Mouse (Mus musculus): ENCODE results near the gene Mllt3. TPM values are rescaled to one million over a fixed set of nuclear protein-coding genes. Genes with fewer than 3 reads are reported as not detected.

Mllt3 gene
- polyA plus RNA-seq, 1 experiment, result 11.6 TPM

DNA sequence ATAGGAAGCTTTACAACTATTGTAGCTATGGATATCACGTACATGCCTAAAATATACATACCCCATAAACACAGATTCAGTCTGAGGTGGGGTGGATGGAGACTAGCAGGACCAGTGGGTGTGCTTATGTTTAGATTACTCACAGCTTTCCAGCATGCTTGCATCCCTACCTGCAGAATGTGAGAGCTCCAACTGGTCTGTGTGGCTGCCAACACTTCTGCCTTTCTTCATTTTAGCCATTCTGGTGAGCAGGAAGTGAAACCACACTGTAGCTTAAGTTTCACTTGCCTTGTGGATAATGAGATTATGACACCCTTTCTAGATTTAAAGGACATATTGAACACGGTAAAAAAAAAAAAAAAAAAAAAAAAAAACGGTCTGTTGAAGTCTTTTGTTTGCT is 88.8 kb downstream of the Mllt3 start:
- H3K27ac ChIP-seq (ENCODE audit: control insufficient read depth, insufficient read depth, low read length), result no peak overlapping the region
- no peaks in the 10 kb centered on the region for H3K27me3 ChIP-seq (ENCODE audit: control insufficient read depth, insufficient read depth, low read length)
- no peaks in the 10 kb centered on the region for H3K4me1 ChIP-seq (replicated peaks; ENCODE audit: control insufficient read depth, insufficient read depth, low read length)
- H3K4me3 ChIP-seq (ENCODE audit: control insufficient read depth, insufficient read depth, low read length), result no peak overlapping the region
- DNase-seq, result no peak
- no peaks in the 10 kb centered on the region for H3K36me3 ChIP-seq (ENCODE audit: control insufficient read depth, insufficient read depth, low read length)
- 33% methylated on average over 3 of the region's 3 CpGs for WGBS
- TF ChIP-seq POLR2A (IDR thresholded peaks at IDR 0.05; ENCODE audit: control insufficient read depth, extremely low read depth, insufficient read depth, low read length, poor library complexity) (no peak), CTCF (IDR thresholded peaks at IDR 0.05; ENCODE audit: borderline replicate concordance, control insufficient read depth, extremely low read depth, insufficient read depth, low read length, poor library complexity) (no peak)

DNA sequence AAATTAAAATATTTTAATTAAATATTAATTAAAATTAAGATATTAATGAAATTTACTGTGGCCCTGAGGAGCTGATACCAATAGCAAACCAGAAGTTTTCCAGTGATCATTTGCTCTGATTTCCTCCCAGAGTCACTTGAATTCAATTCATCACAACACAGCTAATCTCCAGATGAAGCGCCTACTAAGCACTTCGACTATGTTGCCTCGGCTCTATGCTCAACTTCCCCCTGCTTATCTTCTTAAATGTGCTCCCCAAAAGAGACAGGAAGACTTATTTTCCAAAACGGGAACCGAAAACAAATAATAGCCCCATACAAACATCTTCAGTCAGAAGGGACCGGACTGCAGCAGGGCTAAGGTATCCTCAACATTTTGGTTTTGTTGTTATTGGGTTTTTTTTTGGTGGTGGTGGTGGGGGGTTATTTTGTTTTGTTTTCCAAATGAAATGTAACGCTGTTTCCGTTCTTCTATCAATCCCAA is 90.2 kb downstream of the Mllt3 start:
- no peaks in the 10 kb centered on the region for H3K27me3 ChIP-seq (ENCODE audit: control insufficient read depth, insufficient read depth, low read length)
- H3K4me3 ChIP-seq (ENCODE audit: control insufficient read depth, insufficient read depth, low read length), result no peak overlapping the region
- H3K27ac ChIP-seq (ENCODE audit: control insufficient read depth, insufficient read depth, low read length), result no peak overlapping the region
- H3K36me3 ChIP-seq (ENCODE audit: control insufficient read depth, insufficient read depth, low read length), result no peaks in the 10 kb centered on the region
- TF ChIP-seq POLR2A (IDR thresholded peaks at IDR 0.05; ENCODE audit: control insufficient read depth, extremely low read depth, insufficient read depth, low read length, poor library complexity) (no peak), CTCF (IDR thresholded peaks at IDR 0.05; ENCODE audit: borderline replicate concordance, control insufficient read depth, extremely low read depth, insufficient read depth, low read length, poor library complexity) (no peak)
- DNase-seq, result no peak
- 96% methylated on average over 8 of the region's 8 CpGs for WGBS
- no peaks in the 10 kb centered on the region for H3K4me1 ChIP-seq (replicated peaks; ENCODE audit: control insufficient read depth, insufficient read depth, low read length)

DNA sequence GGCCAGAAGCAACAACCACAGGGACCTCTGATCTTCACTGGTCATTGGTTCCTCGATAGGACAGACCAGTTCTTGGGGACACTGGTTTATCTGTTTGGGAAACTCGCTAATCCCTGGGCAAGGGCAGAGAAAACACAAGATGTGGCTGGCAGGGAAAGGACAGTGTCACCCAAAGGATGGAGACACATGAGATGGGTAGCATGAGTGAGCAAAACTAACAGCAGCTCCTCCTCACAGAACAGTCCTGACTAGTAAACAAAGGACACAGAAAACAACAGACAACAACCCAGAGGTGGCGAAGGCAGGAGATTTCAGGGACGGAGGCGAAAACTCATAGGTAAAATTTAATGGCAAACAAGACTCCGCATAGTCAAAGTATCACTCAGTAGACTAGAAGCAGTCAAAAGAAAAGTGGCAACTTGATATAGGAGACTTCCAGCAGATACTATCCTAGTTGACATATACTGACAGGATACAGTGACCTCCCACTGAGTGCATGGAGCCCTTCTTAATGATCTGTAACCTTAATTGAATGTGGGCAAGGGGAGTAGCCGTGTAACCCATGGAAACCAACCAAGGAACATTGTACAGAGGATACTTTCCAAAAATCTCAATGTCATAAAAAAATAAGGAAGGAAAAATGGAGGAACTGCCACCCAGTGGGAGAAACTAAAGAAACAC is 93.5 kb downstream of the Mllt3 start:
- no peak for TF ChIP-seq CTCF (IDR thresholded peaks at IDR 0.05; ENCODE audit: borderline replicate concordance, control insufficient read depth, extremely low read depth, insufficient read depth, low read length, poor library complexity)
- no peak for TF ChIP-seq POLR2A (IDR thresholded peaks at IDR 0.05; ENCODE audit: control insufficient read depth, extremely low read depth, insufficient read depth, low read length, poor library complexity)
- no peaks in the 10 kb centered on the region for H3K36me3 ChIP-seq (ENCODE audit: control insufficient read depth, insufficient read depth, low read length)
- DNase-seq, result no peak
- H3K27ac ChIP-seq (ENCODE audit: control insufficient read depth, insufficient read depth, low read length), result no peak overlapping the region
- 97% methylated on average over 7 of the region's 7 CpGs for WGBS
- no peaks in the 10 kb centered on the region for H3K27me3 ChIP-seq (ENCODE audit: control insufficient read depth, insufficient read depth, low read length)
- no peaks in the 10 kb centered on the region for H3K4me1 ChIP-seq (replicated peaks; ENCODE audit: control insufficient read depth, insufficient read depth, low read length)
- H3K4me3 ChIP-seq (ENCODE audit: control insufficient read depth, insufficient read depth, low read length), result no peak overlapping the region

DNA sequence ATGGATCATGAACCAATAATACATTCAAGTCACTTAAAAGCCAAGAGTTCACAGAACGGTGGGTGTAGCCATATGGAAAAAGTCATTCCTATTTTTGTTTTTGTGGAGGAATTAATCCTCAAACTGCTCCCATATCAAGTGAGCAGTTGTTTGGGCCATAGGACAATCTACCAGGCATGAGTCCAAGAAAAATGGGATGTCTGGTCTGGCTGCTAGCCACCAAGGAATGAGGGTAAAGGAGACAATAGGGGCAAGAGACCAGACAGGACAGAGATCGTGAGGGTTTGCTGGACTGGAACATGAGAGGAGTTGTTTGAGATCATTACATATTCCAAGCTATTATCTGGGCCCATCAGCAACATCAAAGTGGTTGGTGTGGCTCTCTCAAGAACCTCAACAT is 96.8 kb downstream of the Mllt3 start:
- Histone ChIP-seq H3K4me1 (replicated peaks; ENCODE audit: control insufficient read depth, insufficient read depth, low read length) (no peaks in the 10 kb centered on the region), H3K36me3 (ENCODE audit: control insufficient read depth, insufficient read depth, low read length) (no peaks in the 10 kb centered on the region), H3K27me3 (ENCODE audit: control insufficient read depth, insufficient read depth, low read length) (no peaks in the 10 kb centered on the region), H3K4me3 (ENCODE audit: control insufficient read depth, insufficient read depth, low read length) (no peak overlapping the region), H3K27ac (ENCODE audit: control insufficient read depth, insufficient read depth, low read length) (no peak overlapping the region)
- TF ChIP-seq CTCF (IDR thresholded peaks at IDR 0.05; ENCODE audit: borderline replicate concordance, control insufficient read depth, extremely low read depth, insufficient read depth, low read length, poor library complexity), result no peak
- DNase-seq, result no peak
- WGBS, result 91% methylated on average over 2 of the region's 2 CpGs

DNA sequence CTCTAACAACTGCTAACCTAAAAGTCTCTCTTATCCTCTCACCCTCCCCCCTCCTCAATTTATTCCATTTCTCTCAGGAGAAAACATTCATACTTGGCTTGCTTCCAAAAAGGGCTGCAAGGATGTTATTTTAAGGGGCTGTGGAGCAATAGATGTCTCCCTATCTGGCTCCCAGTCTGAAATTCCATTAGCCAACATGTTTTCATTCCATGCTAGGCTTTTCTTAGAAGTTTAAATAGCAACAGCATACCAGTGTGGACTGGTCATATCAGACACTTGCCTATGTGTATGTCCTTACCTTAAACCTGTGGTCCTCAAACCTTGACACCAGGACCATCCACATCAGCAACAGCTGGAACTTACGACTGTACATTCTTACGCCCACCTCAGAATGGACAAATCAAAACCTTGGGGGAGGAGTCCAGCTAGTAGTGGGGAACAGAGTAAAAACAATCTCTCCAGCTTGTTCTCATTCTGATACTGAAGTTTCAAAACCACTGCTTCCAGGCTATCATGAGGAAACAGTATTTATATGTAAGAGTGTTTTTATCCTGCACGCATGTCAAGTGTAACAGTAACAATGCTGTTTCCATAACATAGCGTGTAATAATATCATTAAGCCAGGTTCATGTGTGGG is 99.3 kb downstream of the Mllt3 start:
- no peaks in the 10 kb centered on the region for H3K36me3 ChIP-seq (ENCODE audit: control insufficient read depth, insufficient read depth, low read length)
- DNase-seq, result no peak
- WGBS, result 92% methylated on average over 4 of the region's 4 CpGs
- no peak overlapping the region for H3K4me3 ChIP-seq (ENCODE audit: control insufficient read depth, insufficient read depth, low read length)
- TF ChIP-seq POLR2A (IDR thresholded peaks at IDR 0.05; ENCODE audit: control insufficient read depth, extremely low read depth, insufficient read depth, low read length, poor library complexity) (no peak), CTCF (IDR thresholded peaks at IDR 0.05; ENCODE audit: borderline replicate concordance, control insufficient read depth, extremely low read depth, insufficient read depth, low read length, poor library complexity) (no peak)
- no peaks in the 10 kb centered on the region for H3K27me3 ChIP-seq (ENCODE audit: control insufficient read depth, insufficient read depth, low read length)
- H3K27ac ChIP-seq (ENCODE audit: control insufficient read depth, insufficient read depth, low read length), result no peak overlapping the region
- no peaks in the 10 kb centered on the region for H3K4me1 ChIP-seq (replicated peaks; ENCODE audit: control insufficient read depth, insufficient read depth, low read length)

DNA sequence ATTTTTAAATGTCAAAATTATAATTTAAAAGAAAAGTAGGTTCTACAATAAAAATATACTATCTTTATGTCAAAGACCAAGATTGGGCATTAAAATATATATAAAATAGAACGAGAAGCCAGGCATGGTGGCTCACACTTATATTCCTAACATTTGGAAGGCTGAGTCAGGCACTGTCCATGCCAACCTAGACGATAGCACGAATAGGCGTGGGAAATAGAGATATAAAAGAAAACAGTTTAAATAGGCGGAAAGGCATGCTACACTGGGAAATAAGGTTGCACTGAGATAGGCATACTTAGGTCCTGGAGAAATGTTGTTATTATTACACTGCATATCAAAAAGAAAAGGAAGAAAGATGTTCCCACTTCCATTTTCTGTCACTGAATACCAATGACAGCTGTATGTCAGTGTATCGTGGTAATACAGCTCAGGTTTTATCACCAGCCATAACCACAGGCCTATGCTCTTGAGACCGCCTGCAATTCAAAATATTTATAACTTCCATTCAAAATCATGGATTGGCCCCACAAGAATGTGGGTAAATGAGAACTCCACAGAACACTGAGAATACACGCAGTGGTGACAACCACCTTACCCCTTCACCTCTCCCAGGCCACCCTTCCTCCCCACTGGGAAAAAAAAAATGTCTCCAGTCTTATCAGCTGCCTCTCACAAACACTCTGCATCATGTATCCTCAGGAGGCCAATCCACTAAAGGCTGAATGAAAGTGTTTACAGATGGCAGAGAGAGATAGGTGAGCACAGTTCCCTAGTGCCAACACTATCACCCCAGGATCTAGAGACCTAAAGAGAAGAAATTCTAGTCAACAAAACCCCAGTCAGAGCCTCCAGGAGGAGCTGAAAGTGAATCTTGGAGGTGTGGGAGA is 102.6 kb downstream of the Mllt3 start:
- Histone ChIP-seq H3K4me3 (ENCODE audit: control insufficient read depth, insufficient read depth, low read length) (no peak overlapping the region), H3K27me3 (ENCODE audit: control insufficient read depth, insufficient read depth, low read length) (no peaks in the 10 kb centered on the region), H3K36me3 (ENCODE audit: control insufficient read depth, insufficient read depth, low read length) (no peaks in the 10 kb centered on the region), H3K27ac (ENCODE audit: control insufficient read depth, insufficient read depth, low read length) (no peak overlapping the region), H3K4me1 (replicated peaks; ENCODE audit: control insufficient read depth, insufficient read depth, low read length) (no peaks in the 10 kb centered on the region)
- no peak for DNase-seq
- TF ChIP-seq POLR2A (IDR thresholded peaks at IDR 0.05; ENCODE audit: control insufficient read depth, extremely low read depth, insufficient read depth, low read length, poor library complexity) (no peak), CTCF (IDR thresholded peaks at IDR 0.05; ENCODE audit: borderline replicate concordance, control insufficient read depth, extremely low read depth, insufficient read depth, low read length, poor library complexity) (no peak)
- 91% methylated on average over 8 of the region's 8 CpGs for WGBS
